Mouse (Mus musculus): ENCODE measurements at regions not wholly inside any gene's neighbourhood (a gene's known extent, or its start where the extent isn't known, plus 50 kb on each side); places are given as distances from the start of the nearest gene placed in this dataset.
A peak's percentile ranks its signal among the peaks of the same experiment; 100 is the strongest.

GRCm38 (mm10) chr2:94242051-94242397 is 84.3 kb upstream of the Hsd17b12 start:
- 4% methylated on average over 4 of the region's 4 CpGs for WGBS
- H3K4me1 ChIP-seq (ENCODE audit: control insufficient read depth in 2 of 2, insufficient read depth in 2 of 2, low read length in 2 of 2): peaks cover 22 to 49% of the 10 kb centered on the region in 2 experiments
- H3K4me2 ChIP-seq (ENCODE audit: low read length): peak overlapping the region; percentile 85
- peaks cover 96% of the 10 kb centered on the region for H3K27me3 ChIP-seq (ENCODE audit: control insufficient read depth, insufficient read depth, low read length)
- peak overlapping the region in 1 of 2 experiments; percentile 43; a peak in 2 of 4 replicates for H3K4me3 ChIP-seq (ENCODE audit: control insufficient read depth in 1 of 2, insufficient read depth in 1 of 2, low read depth in 1 of 2, low read length in 2 of 2)
- no peaks in the 10 kb centered on the region for H3K9me3 ChIP-seq (ENCODE audit: control insufficient read depth, low read length)
- H3K27ac ChIP-seq (replicated peaks in 1 of 2; ENCODE audit: control insufficient read depth in 1 of 2, insufficient read depth in 1 of 2, low read depth in 2 of 2, low read length in 2 of 2): no peak overlapping the region
- no peaks in the 10 kb centered on the region for H3K36me3 ChIP-seq (ENCODE audit: control insufficient read depth, insufficient read depth, low read length)
- no peak for ATAC-seq (ENCODE audit: insufficient number of reproducible peaks, insufficient read depth, low FRiP score, low read depth)
- no peak overlapping the region for H3K9ac ChIP-seq (ENCODE audit: low read length)

- Histone ChIP-seq H3K9ac (ENCODE audit: low read length) (peak overlapping the region; percentile 11; the same call in 1 of the 2 replicates), H3K9me3 (ENCODE audit: control insufficient read depth, low read length) (no peaks in the 10 kb centered on the region), H3K4me2 (ENCODE audit: low read length) (peak overlapping the region; percentile 85), H3K27me3 (ENCODE audit: control insufficient read depth, insufficient read depth, low read length) (peaks cover 92% of the 10 kb centered on the region), H3K27ac (replicated peaks in 1 of 2; ENCODE audit: control insufficient read depth in 1 of 2, insufficient read depth in 1 of 2, low read depth in 2 of 2, low read length in 2 of 2) (no peak overlapping the region), H3K36me3 (ENCODE audit: control insufficient read depth, insufficient read depth, low read length) (no peaks in the 10 kb centered on the region), H3K4me1 (ENCODE audit: control insufficient read depth in 2 of 2, insufficient read depth in 2 of 2, low read length in 2 of 2) (peaks cover 16 to 43% of the 10 kb centered on the region in 2 experiments), H3K4me3 (ENCODE audit: control insufficient read depth in 1 of 2, insufficient read depth in 1 of 2, low read depth in 1 of 2, low read length in 2 of 2) (peak overlapping the region; percentile 43 to 44)
- ATAC-seq (ENCODE audit: insufficient number of reproducible peaks, insufficient read depth, low FRiP score, low read depth): no peak
- WGBS: under 1% methylated on average over 52 of the region's 55 CpGs
Observed at GRCm38 (mm10) chr2:94241301-94242050, 83.7 kb upstream of the Hsd17b12 start.

- Histone ChIP-seq H3K9me3 (ENCODE audit: control insufficient read depth, low read length) (no peaks in the 10 kb centered on the region), H3K9ac (ENCODE audit: low read length) (0 out of 2 replicates have a peak overlapping the region, but pooled peaks have one; percentile 4), H3K27ac (replicated peaks in 1 of 2; ENCODE audit: control insufficient read depth in 1 of 2, insufficient read depth in 1 of 2, low read depth in 2 of 2, low read length in 2 of 2) (no peak overlapping the region), H3K4me1 (ENCODE audit: control insufficient read depth in 2 of 2, insufficient read depth in 2 of 2, low read length in 2 of 2) (peaks cover 8 to 33% of the 10 kb centered on the region in 2 experiments), H3K4me2 (ENCODE audit: low read length) (peak overlapping the region; percentile 85), H3K36me3 (ENCODE audit: control insufficient read depth, insufficient read depth, low read length) (no peaks in the 10 kb centered on the region), H3K4me3 (ENCODE audit: control insufficient read depth in 1 of 2, insufficient read depth in 1 of 2, low read depth in 1 of 2, low read length in 2 of 2) (peak overlapping the region in 1 of 2 experiments; percentile 43; a peak in 3 of 4 replicates), H3K27me3 (ENCODE audit: control insufficient read depth, insufficient read depth, low read length) (peaks cover 81% of the 10 kb centered on the region)
- no peak for ATAC-seq (ENCODE audit: insufficient number of reproducible peaks, insufficient read depth, low FRiP score, low read depth)
- WGBS: 2% methylated on average over 17 of the region's 17 CpGs
Observed at GRCm38 (mm10) chr2:94240411-94240810, 82.6 kb upstream of the Hsd17b12 start.

- H3K4me3 ChIP-seq (ENCODE audit: control insufficient read depth in 1 of 2, insufficient read depth in 1 of 2, low read depth in 1 of 2, low read length in 2 of 2): 0 out of 4 replicates have a peak overlapping the region, but pooled peaks of 1 of the 2 experiments have one; percentile 9
- no peak for ATAC-seq (ENCODE audit: insufficient number of reproducible peaks, insufficient read depth, low FRiP score, low read depth)
- no peak overlapping the region for H3K27ac ChIP-seq (replicated peaks in 1 of 2; ENCODE audit: control insufficient read depth in 1 of 2, insufficient read depth in 1 of 2, low read depth in 2 of 2, low read length in 2 of 2)
- peaks cover 6 to 29% of the 10 kb centered on the region in 2 experiments for H3K4me1 ChIP-seq (ENCODE audit: control insufficient read depth in 2 of 2, insufficient read depth in 2 of 2, low read length in 2 of 2)
- H3K9me3 ChIP-seq (ENCODE audit: control insufficient read depth, low read length): no peaks in the 10 kb centered on the region
- no peak overlapping the region for H3K4me2 ChIP-seq (ENCODE audit: low read length)
- no peak overlapping the region for H3K9ac ChIP-seq (ENCODE audit: low read length)
- 21% methylated on average over 9 of the region's 9 CpGs for WGBS
- peaks cover 75% of the 10 kb centered on the region for H3K27me3 ChIP-seq (ENCODE audit: control insufficient read depth, insufficient read depth, low read length)
- no peaks in the 10 kb centered on the region for H3K36me3 ChIP-seq (ENCODE audit: control insufficient read depth, insufficient read depth, low read length)
Observed at GRCm38 (mm10) chr2:94239573-94239972, 81.8 kb upstream of the Hsd17b12 start.

GRCm38 (mm10) chr2:94236479-94236878 is 78.7 kb upstream of the Hsd17b12 start:
- Histone ChIP-seq H3K9ac (ENCODE audit: low read length) (no peak overlapping the region), H3K9me3 (ENCODE audit: control insufficient read depth, low read length) (no peaks in the 10 kb centered on the region), H3K4me3 (ENCODE audit: control insufficient read depth in 1 of 2, insufficient read depth in 1 of 2, low read depth in 1 of 2, low read length in 2 of 2) (no peak overlapping the region), H3K27me3 (ENCODE audit: control insufficient read depth, insufficient read depth, low read length) (peaks cover 50% of the 10 kb centered on the region), H3K4me2 (ENCODE audit: low read length) (no peak overlapping the region), H3K36me3 (ENCODE audit: control insufficient read depth, insufficient read depth, low read length) (no peaks in the 10 kb centered on the region), H3K4me1 (ENCODE audit: control insufficient read depth in 2 of 2, insufficient read depth in 2 of 2, low read length in 2 of 2) (peaks cover 3 to 12% of the 10 kb centered on the region in 2 experiments; a peak in 3 of 4 replicates), H3K27ac (replicated peaks in 1 of 2; ENCODE audit: control insufficient read depth in 1 of 2, insufficient read depth in 1 of 2, low read depth in 2 of 2, low read length in 2 of 2) (no peak overlapping the region)
- ATAC-seq (ENCODE audit: insufficient number of reproducible peaks, insufficient read depth, low FRiP score, low read depth): no peak
- WGBS: 46% methylated on average over 3 of the region's 3 CpGs

- Histone ChIP-seq H3K4me2 (ENCODE audit: low read length) (no peak overlapping the region), H3K27me3 (ENCODE audit: control insufficient read depth, insufficient read depth, low read length) (peaks cover 21% of the 10 kb centered on the region), H3K36me3 (ENCODE audit: control insufficient read depth, insufficient read depth, low read length) (no peaks in the 10 kb centered on the region), H3K9ac (ENCODE audit: low read length) (no peak overlapping the region), H3K4me1 (ENCODE audit: control insufficient read depth in 2 of 2, insufficient read depth in 2 of 2, low read length in 2 of 2) (no peaks in the 10 kb centered on the region), H3K9me3 (ENCODE audit: control insufficient read depth, low read length) (no peaks in the 10 kb centered on the region), H3K27ac (replicated peaks in 1 of 2; ENCODE audit: control insufficient read depth in 1 of 2, insufficient read depth in 1 of 2, low read depth in 2 of 2, low read length in 2 of 2) (no peak overlapping the region), H3K4me3 (ENCODE audit: control insufficient read depth in 1 of 2, insufficient read depth in 1 of 2, low read depth in 1 of 2, low read length in 2 of 2) (no peak overlapping the region)
- 85% methylated on average over 7 of the region's 7 CpGs for WGBS
- no peak for ATAC-seq (ENCODE audit: insufficient number of reproducible peaks, insufficient read depth, low FRiP score, low read depth)
Observed at GRCm38 (mm10) chr2:94233597-94233996, 75.8 kb upstream of the Hsd17b12 start.

DNA sequence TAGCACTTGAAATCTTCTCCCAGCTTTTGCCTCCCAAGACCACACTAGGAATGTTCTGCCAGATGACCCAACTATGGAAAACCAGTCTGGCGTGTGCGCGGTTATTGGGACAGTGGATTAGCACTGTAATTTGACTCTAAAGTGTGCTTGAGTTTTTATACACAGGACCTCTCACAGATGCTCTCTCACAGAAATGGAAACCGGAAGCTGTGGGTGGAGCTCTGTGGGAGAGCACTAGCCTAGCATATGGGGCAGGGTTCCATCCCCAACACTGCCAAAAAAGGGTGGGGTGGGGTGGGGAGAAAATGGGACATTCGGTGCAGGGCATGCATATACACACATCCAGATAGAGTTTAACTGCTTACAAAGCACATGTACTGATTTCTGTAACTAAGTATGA is 61.7 kb upstream of the Hsd17b12 start:
- Histone ChIP-seq H3K9ac (ENCODE audit: low read length) (no peak overlapping the region), H3K4me1 (ENCODE audit: control insufficient read depth in 2 of 2, insufficient read depth in 2 of 2, low read length in 2 of 2) (no peaks in the 10 kb centered on the region), H3K4me2 (ENCODE audit: low read length) (no peak overlapping the region), H3K27me3 (ENCODE audit: control insufficient read depth, insufficient read depth, low read length) (no peaks in the 10 kb centered on the region), H3K9me3 (ENCODE audit: control insufficient read depth, low read length) (no peaks in the 10 kb centered on the region), H3K27ac (replicated peaks in 1 of 2; ENCODE audit: control insufficient read depth in 1 of 2, insufficient read depth in 1 of 2, low read depth in 2 of 2, low read length in 2 of 2) (no peak overlapping the region), H3K4me3 (ENCODE audit: control insufficient read depth in 1 of 2, insufficient read depth in 1 of 2, low read depth in 1 of 2, low read length in 2 of 2) (no peak overlapping the region), H3K36me3 (ENCODE audit: control insufficient read depth, insufficient read depth, low read length) (no peaks in the 10 kb centered on the region)
- ATAC-seq (ENCODE audit: insufficient number of reproducible peaks, insufficient read depth, low FRiP score, low read depth): no peak
- WGBS: 70% methylated on average over 5 of the region's 5 CpGs

Measured in heart, embryonic 14.5 days (tissue).